Mouse (Mus musculus): ENCODE measurements around the gene Rbp3. TPM values are rescaled to one million over a fixed set of nuclear protein-coding genes. Genes with fewer than 3 reads are reported as not detected.

Rbp3 gene
- polyA plus RNA-seq, 1 experiment from 2014 or later: not detected

GRCm38 (mm10) chr14:34002358-34002757 lies 48.6 kb downstream of the Rbp3 start:
- 83% methylated on average over 5 of the region's 5 CpGs for WGBS
- no peaks in the 10 kb centered on the region for H3K36me3 ChIP-seq (ENCODE audit: control insufficient read depth, insufficient read depth)
- H3K4me2 ChIP-seq (replicated peaks; ENCODE audit: low read depth): no peak overlapping the region
- no peaks in the 10 kb centered on the region for H3K27me3 ChIP-seq (replicated peaks; ENCODE audit: control insufficient read depth, insufficient read depth, low read length)
- no peak for ATAC-seq
- no peak overlapping the region for H3K9ac ChIP-seq (ENCODE audit: low read depth, low read length)
- H3K4me3 ChIP-seq (ENCODE audit: low read depth, low read length): no peak overlapping the region
- H3K4me1 ChIP-seq (replicated peaks; ENCODE audit: control insufficient read depth, insufficient read depth, low read length): no peaks in the 10 kb centered on the region
- no peak for TF ChIP-seq CTCF (IDR thresholded peaks at IDR 0.05; ENCODE audit: low read depth)
- no peak overlapping the region for H3K27ac ChIP-seq (ENCODE audit: low read depth, low read length)
- no peaks in the 10 kb centered on the region for H3K9me3 ChIP-seq (ENCODE audit: control insufficient read depth)

Other genes starting within 250 kb of the Rbp3 start
- 4.4 TPM in 2 replicates for gene Gdf10, start 30.4 kb upstream of the Rbp3 start, polyA plus RNA-seq (2015; fragmentation: Nextera tagmentation; extraction: Ambion mirVana)
- gene Gdf2, start 13.0 kb upstream of the Rbp3 start, polyA plus RNA-seq (2015; fragmentation: Nextera tagmentation; extraction: Ambion mirVana): not detected in 2 replicates
- 0.07 and 0.09 TPM in 2 replicates for gene Zfp488, start 24.8 kb downstream of the Rbp3 start, polyA plus RNA-seq (2015; fragmentation: Nextera tagmentation; extraction: Ambion mirVana)
- gene Gm30083, start 61.2 kb downstream of the Rbp3 start, polyA plus RNA-seq (2015; fragmentation: Nextera tagmentation; extraction: Ambion mirVana): not detected in 2 replicates
- not detected in 2 replicates for gene Gm5460, start 62.8 kb downstream of the Rbp3 start, polyA plus RNA-seq (2015; fragmentation: Nextera tagmentation; extraction: Ambion mirVana)
- gene Antxrl, start 98.7 kb downstream of the Rbp3 start, polyA plus RNA-seq (2015; fragmentation: Nextera tagmentation; extraction: Ambion mirVana): not detected in 2 replicates
- gene Anxa8, start 132.0 kb downstream of the Rbp3 start, polyA plus RNA-seq (2015; fragmentation: Nextera tagmentation; extraction: Ambion mirVana): 12.1 and 16.9 TPM in 2 replicates
- gene A630023A22Rik, start 148.8 kb downstream of the Rbp3 start, polyA plus RNA-seq (2015; fragmentation: Nextera tagmentation; extraction: Ambion mirVana): 0.35 and 1.3 TPM in 2 replicates
- 0.26 and 0.46 TPM in 2 replicates for gene Npy4r, start 198.5 kb downstream of the Rbp3 start, polyA plus RNA-seq (2015; fragmentation: Nextera tagmentation; extraction: Ambion mirVana)
- gene Gprin2, start 247.7 kb downstream of the Rbp3 start, polyA plus RNA-seq (2015; fragmentation: Nextera tagmentation; extraction: Ambion mirVana): 0.13 and 0.17 TPM in 2 replicates